Mouse (Mus musculus) thymus, postnatal 14 days (tissue): ENCODE results near the gene Slc9a9.

Experiments
- DNase-seq: peaks from one replicate; pipeline ENCODE4 v3.0.0; 2021

Gene Slc9a9

GRCm38 (mm10) chr9:94968596-94969120 lies 298.9 kb downstream of the Slc9a9 start:
- DNase-seq = no peak

- no peak for DNase-seq
Observed at GRCm38 (mm10) chr9:94969131-94969530, 299.4 kb downstream of the Slc9a9 start.

- DNase-seq = no peak
Observed at GRCm38 (mm10) chr9:94972021-94972420, 302.3 kb downstream of the Slc9a9 start.

- DNase-seq = no peak
Observed at GRCm38 (mm10) chr9:94972693-94973092, 303.0 kb downstream of the Slc9a9 start.

GRCm38 (mm10) chr9:94976191-94976590 lies 306.5 kb downstream of the Slc9a9 start:
- no peak for DNase-seq

GRCm38 (mm10) chr9:94993575-94993974 lies 323.9 kb downstream of the Slc9a9 start:
- DNase-seq = no peak

GRCm38 (mm10) chr9:95020136-95020706 lies 350.5 kb downstream of the Slc9a9 start:
- no peak for DNase-seq

GRCm38 (mm10) chr9:95034140-95034970 lies 364.6 kb downstream of the Slc9a9 start:
- no peak for DNase-seq

GRCm38 (mm10) chr9:95036209-95036608 lies 366.5 kb downstream of the Slc9a9 start:
- no peak for DNase-seq

- no peak for DNase-seq
Observed at GRCm38 (mm10) chr9:95042420-95042819, 372.7 kb downstream of the Slc9a9 start.

- no peak for DNase-seq
Observed at GRCm38 (mm10) chr9:95052160-95052559, 382.5 kb downstream of the Slc9a9 start.

- no peak for DNase-seq
Observed at GRCm38 (mm10) chr9:95053183-95053582, 383.5 kb downstream of the Slc9a9 start.

- no peak for DNase-seq
Observed at GRCm38 (mm10) chr9:95055843-95056242, 386.1 kb downstream of the Slc9a9 start.

- DNase-seq = no peak
Observed at GRCm38 (mm10) chr9:95060702-95061101, 391.0 kb downstream of the Slc9a9 start.

GRCm38 (mm10) chr9:95067037-95067436 lies 397.3 kb downstream of the Slc9a9 start:
- no peak for DNase-seq

GRCm38 (mm10) chr9:95068466-95068865 lies 398.8 kb downstream of the Slc9a9 start:
- no peak for DNase-seq

- DNase-seq = no peak
Observed at GRCm38 (mm10) chr9:95070832-95071519, 401.3 kb downstream of the Slc9a9 start.

GRCm38 (mm10) chr9:95072450-95072955 lies 402.8 kb downstream of the Slc9a9 start:
- peak; percentile 59 for DNase-seq

- no peak for DNase-seq
Observed at GRCm38 (mm10) chr9:95073691-95074090, 404.0 kb downstream of the Slc9a9 start.

GRCm38 (mm10) chr9:95075856-95076255 lies 406.1 kb downstream of the Slc9a9 start:
- no peak for DNase-seq

- no peak for DNase-seq
Observed at GRCm38 (mm10) chr9:95077938-95078337, 408.2 kb downstream of the Slc9a9 start.

GRCm38 (mm10) chr9:95078626-95079025 lies 408.9 kb downstream of the Slc9a9 start:
- no peak for DNase-seq

GRCm38 (mm10) chr9:95079951-95080350 lies 410.2 kb downstream of the Slc9a9 start:
- DNase-seq = no peak
